Mouse (Mus musculus) adrenal gland, adult 8-10 months (tissue): ENCODE measurements around the gene Hoxc4. TPM values are rescaled to one million over a fixed set of nuclear protein-coding genes. Genes with fewer than 3 reads are reported as not detected.
A peak's percentile ranks its signal among the peaks of the same experiment; 100 is the strongest.

Experiments
- DNase-seq: peaks from one replicate; pipeline ENCODE4 v3.0.0; 2022
- microRNA-seq, 2 experiments: library from miRNA; unstranded; fragments of <30 nt; microRNA quantifications; one replicate each; pipeline ENCODE4 v1.2.0; 2022
- total RNA-seq, 4 experiments: library from RNA; stranded (reverse); gene quantifications; 2 replicates each; pipeline ENCODE4 v1.2.4; 2022

Gene Hoxc4
- total RNA-seq, 4 experiments from 2014 or later: 5.0 to 17.9 (median 10.8) TPM

GRCm38 (mm10) chr15:103084944-103085343 is 66.2 kb downstream of the Hoxc4 start:
- no peak for DNase-seq

GRCm38 (mm10) chr15:103085831-103086671 is 67.3 kb downstream of the Hoxc4 start:
- DNase-seq: peak; percentile 49

Small RNA genes lying within 50 kb of the gene (microRNA-seq; reads per million reads assigned to microRNA genes)
- gene Mir196a-2: 152 to 243 reads per million in 2 experiments
- gene Mir615: 1,284 to 2,046 reads per million in 2 experiments

Other genes starting within 250 kb of the Hoxc4 start
- gene Hoxc13, start 97.8 kb upstream of the Hoxc4 start, total RNA-seq: not detected
- not detected for gene Hoxc12, start 82.2 kb upstream of the Hoxc4 start, total RNA-seq
- not detected for gene Hoxc11, start 64.5 kb upstream of the Hoxc4 start, total RNA-seq
- under 1 TPM in 2 of 4 experiments, not detected in 2; 0.12 to 0.17 TPM for gene Hoxc10, start 52.1 kb upstream of the Hoxc4 start, total RNA-seq
- 10 to 100 TPM in 2 of 4 experiments, 1 to 10 TPM in 2; 6.4 to 16.0 (median 11.4) TPM for gene Hoxc5, start 51.5 kb upstream of the Hoxc4 start, total RNA-seq
- gene Hoxc9, start 42.5 kb upstream of the Hoxc4 start, total RNA-seq: under 1 TPM; 0.52 to 0.99 (median 0.83) TPM
- gene Hoxc8, start 28.3 kb upstream of the Hoxc4 start, total RNA-seq: 10 to 100 TPM; 30.1 to 35.8 (median 32.2) TPM
- gene Hoxc6, start 20.7 kb upstream of the Hoxc4 start, total RNA-seq: 10 to 100 TPM; 52.9 to 79.0 (median 59.6) TPM
- 10 to 100 TPM; 14.3 to 22.9 (median 15.7) TPM for gene Smug1, start 148.2 kb downstream of the Hoxc4 start, total RNA-seq
- 100 to 1,000 TPM in 1 of 4 experiments, 10 to 100 TPM in 3; 74.3 to 104 (median 93.3) TPM for gene Cbx5, start 220.9 kb downstream of the Hoxc4 start, total RNA-seq
- gene Hnrnpa1, start 221.5 kb downstream of the Hoxc4 start, total RNA-seq: 100 to 1,000 TPM; 151 to 278 (median 211) TPM
- gene Nfe2, start 239.5 kb downstream of the Hoxc4 start, total RNA-seq: under 1 TPM in 3 of 4 experiments, not detected in 1; 0.24 to 0.44 (median 0.37) TPM